Mouse (Mus musculus) MEL (cell line): ENCODE measurements around the gene Rbms3.

Experiments used
- CHD2 ChIP-seq: IDR thresholded peaks from 2 replicates; pipeline ENCODE4 v1.6.1; 2011; ENCODE audit warnings: low read length, improper control_type of control experiment
- CTCF ChIP-seq, 3 experiments: IDR thresholded peaks in 2 of 3; conservative IDR thresholded peaks in 1 of 3; 2 replicates each; pipeline ENCODE4 v1.5.1; 2011 to 2012; ENCODE audit warnings: low read length in 3 of 3, low read depth in 2 of 3, mild to moderate bottlenecking in 2 of 3, improper control_type of control experiment in 1 of 3, inconsistent platforms in 1 of 3, mixed read lengths in 1 of 3, moderate library complexity in 1 of 3; ENCODE audit not compliant: control insufficient read depth in 1 of 3, insufficient read depth in 1 of 3, poor library complexity in 1 of 3, severe bottlenecking in 1 of 3
- E2F4 ChIP-seq: IDR thresholded peaks from 2 replicates; pipeline ENCODE4 v1.6.1; 2011; ENCODE audit warnings: low read depth, low read length, improper control_type of control experiment, borderline replicate concordance
- EP300 ChIP-seq, 2 experiments: IDR thresholded peaks; 2 replicates each; pipeline ENCODE4 v1.6.1; 2011; ENCODE audit warnings: improper control_type of control experiment in 2 of 2, low read length in 2 of 2, low read depth in 1 of 2, mild to moderate bottlenecking in 1 of 2
- GABPA ChIP-seq: IDR thresholded peaks from 2 replicates; pipeline ENCODE4 v1.6.1; 2012; ENCODE audit warnings: low read depth, mild to moderate bottlenecking, inconsistent platforms, low read length, improper control_type of control experiment, moderate library complexity
- GATA1 ChIP-seq: IDR thresholded peaks from 2 replicates; pipeline ENCODE4 v1.6.1; 2011; ENCODE audit warnings: low read depth, low read length, improper control_type of control experiment
- MEF2A ChIP-seq: IDR thresholded peaks from 2 replicates; pipeline ENCODE4 v1.6.1; 2014; ENCODE audit warnings: low read depth, mild to moderate bottlenecking, inconsistent platforms, low read length, improper control_type of control experiment; ENCODE audit not compliant: poor library complexity, insufficient replicate concordance, severe bottlenecking; ENCODE audit errors: extremely low read depth
- MYC ChIP-seq: IDR thresholded peaks from 2 replicates; pipeline ENCODE4 v1.6.1; 2011; ENCODE audit warnings: low read depth, mild to moderate bottlenecking, low read length, improper control_type of control experiment, moderate library complexity
- POLR2A ChIP-seq, 2 experiments: IDR thresholded peaks; 2 replicates each; pipeline ENCODE4 v1.6.1; 2011 to 2012; ENCODE audit warnings: low read length in 2 of 2, mild to moderate bottlenecking in 2 of 2, control low read depth in 1 of 2, improper control_type of control experiment in 1 of 2, low read depth in 1 of 2, moderate library complexity in 1 of 2; ENCODE audit not compliant: control insufficient read depth in 1 of 2, insufficient read depth in 1 of 2, poor library complexity in 1 of 2
- ZC3H11A ChIP-seq: IDR thresholded peaks from 2 replicates; pipeline ENCODE4 v1.6.1; 2012; ENCODE audit warnings: low read depth, mild to moderate bottlenecking, inconsistent platforms, low read length, improper control_type of control experiment

- TF ChIP-seq CHD2 (no peak), CTCF (IDR thresholded peaks at IDR 0.05 in 2 of 3, conservative IDR thresholded peaks at IDR 0.05 in 1 of 3; ENCODE audit: control insufficient read depth in 1 of 3, insufficient read depth in 1 of 3, low read depth in 2 of 3, low read length in 3 of 3, poor library complexity in 1 of 3, severe bottlenecking in 1 of 3) (no peak), POLR2A (IDR thresholded peaks at IDR 0.05; ENCODE audit: control insufficient read depth in 1 of 2, insufficient read depth in 1 of 2, low read depth in 1 of 2, low read length in 2 of 2, poor library complexity in 1 of 2) (no peak), ZC3H11A (no peak), GABPA (no peak), MYC (no peak), GATA1 (no peak), E2F4 (no peak), EP300 (IDR thresholded peaks at IDR 0.05; ENCODE audit: low read depth in 1 of 2, low read length in 2 of 2) (no peak), MEF2A (no peak)
These were observed 477.8 kb downstream of the Rbms3 start for GRCm38 (mm10) chr9:117151951-117152350.
